Mouse (Mus musculus): ENCODE results near the gene Pef1. TPM values are rescaled to one million over a fixed set of nuclear protein-coding genes. Genes with fewer than 3 reads are reported as not detected.

The Pef1 gene
- total RNA-seq, 2 experiments from 2014 or later = 34.7 to 36.6 TPM

DNA sequence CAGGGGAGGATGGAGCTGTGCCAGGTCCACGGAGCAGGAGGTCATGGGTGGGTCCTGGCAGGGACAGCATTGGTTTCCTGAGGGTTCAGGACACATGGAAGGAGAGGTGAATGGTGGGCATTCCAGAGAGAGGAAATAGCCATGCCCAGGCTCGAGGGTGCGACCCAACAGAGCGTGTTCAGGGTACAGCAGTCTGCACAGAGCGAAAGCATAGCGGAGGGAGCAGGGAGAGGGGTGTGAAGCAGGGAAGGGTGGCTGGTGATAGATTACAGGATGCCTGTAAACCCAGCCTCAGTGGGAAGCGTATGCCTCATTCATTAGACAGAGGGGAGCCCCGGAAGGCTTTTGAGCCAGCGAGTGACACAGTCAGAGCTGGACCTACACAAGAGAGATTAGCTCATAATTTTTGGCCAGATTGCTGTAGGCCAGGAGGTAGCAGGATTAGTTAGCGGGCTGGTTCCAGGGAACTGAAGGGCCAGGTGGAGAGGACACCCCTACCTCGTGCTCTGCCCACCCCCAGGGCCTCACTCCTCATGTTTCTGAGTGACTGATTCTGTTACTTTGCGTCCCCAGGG, 17.0 kb upstream of the Pef1 start:
- no peak for DNase-seq (ENCODE audit: low spot score)
- intact Hi-C loops (cut with DNase I) = loop anchor here (5.0 kb wide), 2 partner anchors 298 to 383 kb away; no protein-coding TSS in a partner anchor

DNA sequence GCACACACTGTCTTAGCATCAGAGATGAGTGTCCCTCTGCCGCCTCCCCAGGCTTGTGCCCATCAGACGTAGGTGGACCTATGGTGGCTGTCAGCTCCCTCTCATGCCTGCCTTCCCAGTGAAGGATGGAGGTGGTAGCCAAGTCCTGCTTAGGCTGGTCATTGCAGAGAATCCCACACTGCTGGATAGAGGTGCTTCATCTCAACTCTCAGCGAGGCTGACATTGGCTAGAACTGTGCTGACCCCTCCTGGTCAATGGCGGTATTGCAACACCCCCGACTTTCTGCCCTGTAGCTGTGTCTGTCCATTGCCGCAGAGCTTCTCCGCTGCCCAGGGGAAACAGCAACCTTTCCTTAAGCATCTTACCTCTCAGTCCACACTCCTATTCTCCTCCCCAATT, 15.1 kb upstream of the Pef1 start:
- peak; percentile 72 for DNase-seq (ENCODE audit: low spot score)
- intact Hi-C loops (cut with DNase I) = loop anchor here (1.0 to 5.0 kb wide), 4 partner anchors 51 to 385 kb away; no protein-coding TSS in a partner anchor

DNA sequence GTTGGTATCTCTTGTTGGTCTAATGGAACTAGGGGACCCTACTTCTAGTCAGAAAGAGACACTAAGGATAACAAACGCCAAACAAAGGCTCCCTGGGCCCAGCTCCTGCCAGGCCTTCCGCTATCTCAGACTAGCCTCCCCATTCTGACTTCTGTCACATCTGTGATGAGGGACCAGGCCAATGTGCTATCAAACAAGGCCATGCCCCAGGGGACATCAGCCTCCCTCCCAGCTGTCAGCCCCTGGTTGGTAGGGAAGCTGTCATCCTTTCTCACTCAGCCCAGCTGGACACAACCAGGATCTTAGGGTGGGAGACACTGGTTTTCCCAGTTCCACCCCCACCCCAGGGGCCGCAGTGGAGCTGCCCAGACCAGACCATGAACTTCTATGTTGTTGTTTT, 7.2 kb upstream of the Pef1 start:
- DNase-seq (ENCODE audit: low spot score) = no peak
- intact Hi-C loops (cut with DNase I) = no loop called here

DNA sequence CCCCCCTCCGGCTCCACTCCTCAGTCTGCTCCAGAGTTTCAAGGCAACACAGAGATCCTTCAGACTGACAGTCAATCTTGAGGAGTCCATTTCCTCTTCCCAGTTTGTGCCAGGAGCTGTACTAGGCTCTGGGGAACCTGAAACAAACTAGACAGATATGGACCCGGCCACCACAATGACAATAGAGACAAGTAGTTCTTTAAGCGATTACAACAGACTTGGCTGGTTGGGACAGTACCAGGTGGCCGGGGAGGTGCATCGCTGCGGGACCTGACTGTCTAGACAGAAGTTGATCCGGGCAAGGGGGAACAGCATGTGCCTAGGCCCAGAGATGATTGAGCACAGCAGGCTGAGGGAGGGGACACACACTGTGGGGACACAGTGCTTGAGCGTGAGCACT, 1.2 kb upstream of the Pef1 start:
- intact Hi-C loops (cut with DNase I) = no loop called here
- no peak for DNase-seq (ENCODE audit: low spot score)

DNA sequence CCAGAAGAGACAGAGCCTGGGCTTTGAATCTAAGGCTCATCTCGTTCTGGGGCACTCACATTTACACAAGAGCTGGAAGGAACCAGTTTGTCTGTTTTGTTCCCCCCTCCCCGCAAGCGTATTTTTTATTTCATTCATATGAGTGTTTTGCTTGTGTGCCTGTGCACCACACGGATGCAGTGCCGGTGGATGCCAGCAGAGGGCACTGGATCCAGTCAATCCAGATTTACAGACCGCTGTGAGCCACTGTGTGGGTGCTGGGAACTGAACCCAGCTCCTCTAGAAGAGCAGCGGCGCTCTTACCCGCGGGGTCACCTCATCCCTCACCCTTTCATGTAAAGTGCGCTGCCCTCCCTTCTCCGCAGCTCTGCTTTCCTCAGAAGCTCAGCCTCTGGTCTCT, 1.3 kb downstream of the Pef1 start:
- no peak for DNase-seq (ENCODE audit: low spot score)
- intact Hi-C loops (cut with DNase I) = no loop called here

DNA sequence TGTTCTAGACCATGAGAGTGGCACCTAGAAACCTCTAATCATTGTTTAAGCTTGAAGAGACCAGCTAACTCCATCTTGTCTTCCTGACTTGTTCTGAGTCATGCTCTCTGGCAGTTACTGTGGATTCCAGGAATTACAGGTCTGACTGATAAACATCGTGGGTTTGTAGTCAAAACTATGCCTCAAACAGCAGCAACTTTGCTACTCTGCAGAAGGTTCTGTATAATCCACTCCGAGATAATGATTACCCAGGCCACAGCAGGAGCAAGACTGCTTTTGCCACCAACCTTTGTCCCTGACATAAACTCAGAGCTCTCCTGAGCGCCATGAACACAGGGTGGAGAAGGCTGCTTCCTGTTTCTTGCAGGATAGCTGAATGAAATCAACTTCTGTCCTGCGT, 2.2 kb downstream of the Pef1 start:
- intact Hi-C loops (cut with DNase I) = no loop called here
- no peak for DNase-seq (ENCODE audit: low spot score)

DNA sequence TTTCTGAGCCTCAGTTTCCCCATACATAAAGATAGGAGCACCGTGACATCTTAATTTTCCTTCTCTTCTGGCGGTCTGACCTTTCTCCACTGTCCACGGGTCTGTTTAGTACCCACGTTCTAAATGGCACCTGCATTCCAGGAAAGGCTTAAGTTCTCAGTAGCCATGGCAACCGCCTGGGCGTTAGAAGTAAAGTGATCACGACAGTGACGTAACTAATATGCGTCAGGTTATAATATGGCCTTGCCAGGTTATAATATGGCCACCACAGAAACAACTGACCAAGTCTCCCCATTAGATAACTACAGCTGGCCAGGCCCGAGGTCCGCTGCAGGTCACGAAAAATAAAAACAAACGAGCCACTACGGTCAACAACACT, 4.7 kb downstream of the Pef1 start:
- no peak for DNase-seq (ENCODE audit: low spot score)
- intact Hi-C loops (cut with DNase I) = no loop called here

DNA sequence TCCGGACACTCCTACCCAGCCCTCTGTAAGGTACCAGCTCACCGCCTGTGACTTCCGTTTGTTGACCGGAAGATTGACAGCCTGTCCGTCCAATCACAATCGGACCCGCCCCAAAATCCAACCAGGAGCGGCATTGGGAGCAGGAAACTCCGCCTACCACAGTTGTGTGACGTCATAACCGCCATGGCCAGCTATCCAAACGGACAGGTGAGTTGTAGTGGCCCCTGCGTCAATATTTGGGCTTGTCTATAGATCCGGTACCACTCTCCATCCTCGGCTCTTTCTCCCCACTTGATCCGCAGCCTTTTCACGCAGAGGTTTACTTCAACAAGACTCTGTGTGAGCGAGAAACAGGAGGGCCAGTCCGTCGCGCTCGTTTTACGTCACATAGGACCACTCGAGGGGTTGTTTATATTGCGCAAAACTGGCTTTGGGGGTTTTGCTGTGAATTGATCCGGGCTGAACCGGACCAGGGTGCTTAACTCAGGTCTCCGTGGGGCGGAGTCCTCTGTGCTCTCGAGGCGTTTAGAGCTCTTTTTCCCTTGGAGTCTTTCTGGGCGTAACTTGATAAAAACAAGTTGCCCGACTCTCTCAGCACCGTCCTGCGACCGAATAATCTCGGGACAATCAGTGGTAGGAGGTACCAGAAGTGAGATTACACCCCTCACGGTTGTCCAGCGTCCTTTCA, 5.2 kb downstream of the Pef1 start:
- intact Hi-C loops (cut with DNase I) = no loop called here
- DNase-seq (ENCODE audit: low spot score) = peak; percentile 97

DNA sequence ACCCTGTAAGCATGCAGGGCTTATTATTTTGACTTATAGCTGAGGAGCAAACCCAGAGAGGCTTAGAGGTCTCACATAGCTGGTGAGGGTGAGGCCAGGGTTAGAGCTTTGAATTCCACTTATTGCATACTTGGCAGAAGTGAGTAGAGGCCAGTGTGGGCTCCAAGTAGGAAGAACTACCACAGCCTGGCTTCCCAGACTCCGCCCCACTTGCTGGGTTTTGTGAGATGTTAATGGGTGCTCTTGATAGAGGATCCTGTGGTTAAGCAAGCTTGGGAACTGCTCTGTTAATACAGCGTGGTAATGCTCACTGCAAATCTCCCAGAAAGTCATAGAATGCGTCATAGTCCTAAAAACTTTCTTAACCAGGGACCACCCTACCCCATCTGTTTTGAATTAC, 6.6 kb downstream of the Pef1 start:
- intact Hi-C loops (cut with DNase I) = no loop called here

DNA sequence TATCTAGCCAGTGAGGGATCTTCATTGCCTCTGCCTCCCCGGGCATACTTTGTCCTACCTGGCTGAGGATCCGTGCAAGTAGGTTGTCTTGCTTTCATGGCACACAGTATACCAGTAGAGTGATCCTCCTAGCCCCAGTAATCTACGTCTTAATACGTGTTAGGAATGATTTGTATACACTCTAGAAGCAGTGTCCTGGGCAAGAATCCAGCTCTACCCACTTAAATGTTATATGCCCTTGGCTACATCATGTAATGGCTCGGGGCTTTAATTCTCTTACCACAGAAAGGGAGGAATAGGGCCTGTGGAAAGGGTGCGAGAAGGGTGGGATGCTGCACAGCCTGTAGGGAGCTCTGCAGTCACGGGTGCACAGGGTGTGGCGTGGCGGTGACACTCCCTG, 7.3 kb downstream of the Pef1 start:
- intact Hi-C loops (cut with DNase I) = no loop called here
- no peak for DNase-seq (ENCODE audit: low spot score)

More for the DNA sequence above, 6.6 kb downstream of the Pef1 start:
- no peak for DNase-seq (ENCODE audit: low spot score)

DNA sequence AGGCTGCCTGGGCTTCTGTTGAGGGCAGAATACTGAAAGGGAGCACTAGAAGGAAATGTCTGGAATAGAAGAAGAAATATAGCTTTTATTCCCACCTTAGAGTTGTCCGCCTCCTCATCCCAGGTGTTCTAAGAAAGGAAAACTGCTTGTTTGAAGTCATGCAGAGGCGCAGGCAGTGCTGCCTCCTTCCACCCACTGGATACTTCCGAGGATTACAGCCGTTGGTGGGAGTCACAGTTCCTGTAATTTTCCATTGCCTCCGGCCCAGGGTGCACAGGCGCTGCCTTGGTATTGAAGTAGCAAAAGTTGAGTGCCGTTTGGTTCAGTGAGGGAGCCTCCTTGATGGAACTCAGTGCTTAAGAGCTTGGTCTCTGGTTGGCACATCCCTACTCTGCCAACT, 7.7 kb downstream of the Pef1 start:
- intact Hi-C loops (cut with DNase I) = no loop called here

DNA sequence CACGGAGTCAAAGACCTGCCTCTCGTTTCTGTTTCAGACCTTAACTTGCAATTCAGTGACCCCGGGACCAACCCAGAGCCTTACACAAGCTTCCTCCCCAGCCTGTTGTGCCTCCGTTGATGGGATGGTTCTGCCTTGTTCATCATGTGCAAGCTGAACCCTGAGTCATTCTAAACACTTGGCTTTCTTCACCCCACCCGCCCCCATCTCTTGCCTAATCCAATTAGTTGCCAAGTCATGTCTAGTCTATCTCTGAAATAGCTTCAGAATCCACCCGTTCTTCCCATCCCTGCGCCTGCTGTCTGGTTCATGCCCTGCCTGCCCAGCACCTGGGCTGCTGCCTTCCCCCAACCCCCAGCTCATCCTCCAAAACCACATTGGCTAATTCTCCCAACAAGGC, 9.9 kb downstream of the Pef1 start:
- peak; percentile 49 for DNase-seq (ENCODE audit: low spot score)
- intact Hi-C loops (cut with DNase I) = no loop called here

More for the DNA sequence above, 7.7 kb downstream of the Pef1 start:
- DNase-seq (ENCODE audit: low spot score) = no peak

DNA sequence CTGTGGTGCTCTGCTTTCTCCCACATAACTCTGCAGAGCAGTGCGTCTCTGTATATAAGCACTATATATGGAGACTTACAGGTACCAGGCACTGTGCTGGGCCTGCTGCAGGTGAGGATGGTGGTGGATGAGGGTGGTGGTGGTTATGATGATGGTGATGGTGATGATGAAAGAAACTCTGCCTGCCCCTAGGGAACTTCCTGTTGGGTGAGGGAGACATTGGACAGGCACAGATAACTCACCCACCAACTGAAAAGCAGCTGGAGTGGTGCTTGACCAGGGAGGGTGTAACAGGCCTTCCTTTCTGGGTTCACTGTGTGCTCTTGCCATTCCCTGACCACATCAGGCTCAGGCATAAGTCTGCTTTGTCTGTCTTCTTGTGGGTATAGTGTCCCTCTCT, 10.4 kb downstream of the Pef1 start:
- intact Hi-C loops (cut with DNase I) = no loop called here
- DNase-seq (ENCODE audit: low spot score) = no peak

DNA sequence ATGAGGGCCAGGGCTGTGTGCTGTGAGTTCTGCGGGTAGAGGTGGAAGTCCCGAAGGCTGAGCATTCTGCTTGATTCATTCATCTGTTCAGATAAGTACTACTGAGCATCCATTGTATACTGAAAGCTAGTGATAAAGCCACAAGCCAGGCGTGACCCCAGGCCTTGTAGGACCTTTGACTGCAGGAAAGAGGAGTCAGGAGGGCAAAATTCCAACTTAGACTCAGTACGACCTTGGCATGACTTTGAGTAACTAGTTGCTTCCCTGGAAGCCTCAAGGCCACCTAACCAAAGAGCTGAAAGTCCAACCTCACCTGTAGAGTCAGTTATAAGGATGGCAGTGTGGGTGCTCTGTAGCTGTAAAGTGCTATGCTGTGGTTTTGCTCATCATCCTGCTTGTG, 18.4 kb downstream of the Pef1 start:
- no peak for DNase-seq (ENCODE audit: low spot score)
- intact Hi-C loops (cut with DNase I) = no loop called here

DNA sequence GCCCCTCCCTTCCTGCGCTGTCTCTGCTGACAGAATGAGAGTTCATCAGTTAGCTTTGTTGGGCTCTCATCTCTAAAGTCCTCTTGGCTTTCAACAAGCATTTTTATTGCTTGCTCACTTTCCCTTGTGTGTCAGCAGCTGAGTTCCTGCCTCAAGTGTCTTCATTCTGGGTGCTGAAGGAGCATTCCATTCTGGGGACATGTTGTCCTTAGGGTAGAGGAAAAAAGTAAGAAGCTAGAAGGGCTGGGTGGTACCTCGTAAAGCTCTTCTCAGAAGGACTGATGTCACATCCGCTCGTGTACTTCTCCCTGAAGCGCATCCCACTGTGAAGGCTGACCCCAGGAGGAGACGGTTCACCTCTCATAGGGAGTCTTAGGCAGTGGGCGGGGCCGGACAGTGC, 19.2 kb downstream of the Pef1 start:
- intact Hi-C loops (cut with DNase I) = no loop called here
- no peak for DNase-seq (ENCODE audit: low spot score)

DNA sequence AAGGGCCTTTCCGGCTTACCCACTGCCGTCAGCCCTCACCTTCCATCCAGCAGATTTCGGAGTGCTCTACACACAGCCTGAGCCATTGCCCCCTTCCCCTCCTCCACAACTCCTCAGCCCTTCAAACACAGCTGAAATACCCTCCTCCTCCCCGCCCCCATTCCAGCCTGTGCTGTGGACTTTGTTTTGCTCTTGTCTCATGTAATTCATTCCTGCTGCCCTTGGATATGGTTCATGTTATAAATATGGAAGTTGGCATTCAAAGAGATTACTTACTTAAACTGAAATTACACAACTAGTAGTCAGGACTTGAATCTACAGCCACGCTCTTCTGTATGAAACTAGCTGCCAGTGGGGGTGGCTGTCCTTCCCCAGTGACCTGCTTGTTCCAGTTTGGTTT, 20.7 kb downstream of the Pef1 start:
- intact Hi-C loops (cut with DNase I) = no loop called here
- no peak for DNase-seq (ENCODE audit: low spot score)

DNA sequence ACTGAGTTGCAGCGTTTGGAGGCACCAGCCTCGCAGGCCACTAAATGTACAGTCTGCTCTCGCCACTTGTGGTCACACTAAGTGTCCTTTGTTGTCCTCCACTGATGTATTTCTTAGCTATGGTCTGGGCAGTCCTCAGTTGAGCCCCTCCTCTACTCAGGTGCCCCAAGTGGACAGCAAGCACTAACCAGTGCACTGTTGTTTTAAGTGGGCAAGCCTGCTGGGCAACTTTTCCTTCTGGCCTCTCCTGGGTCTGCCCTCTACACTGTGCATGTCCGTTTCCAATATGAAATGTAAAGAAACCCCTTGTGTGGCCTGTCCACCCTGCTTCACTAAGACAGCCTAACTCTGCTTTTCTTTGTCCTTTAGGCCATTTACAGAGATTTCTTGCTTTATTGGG, 21.8 kb downstream of the Pef1 start:
- intact Hi-C loops (cut with DNase I) = no loop called here
- DNase-seq (ENCODE audit: low spot score) = no peak

DNA sequence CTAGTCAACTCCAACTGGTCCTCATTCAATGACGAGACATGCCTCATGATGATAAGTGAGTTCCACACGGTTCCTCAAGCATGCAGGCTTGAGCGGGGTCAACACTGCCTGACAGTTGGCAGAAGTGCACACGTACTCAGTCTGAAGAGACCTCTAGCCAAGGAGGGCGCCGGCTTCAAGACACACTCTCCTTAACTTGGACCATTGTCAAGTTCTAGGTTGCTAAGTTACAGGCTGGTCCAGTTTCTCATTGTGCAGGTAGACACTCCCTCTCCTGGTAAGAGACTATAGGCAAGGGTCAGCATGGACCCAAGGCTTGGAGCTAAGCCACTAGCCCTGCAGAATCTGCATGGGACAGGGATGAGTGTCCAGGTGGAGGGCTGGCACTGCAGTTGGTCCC, 22.8 kb downstream of the Pef1 start:
- no peak for DNase-seq (ENCODE audit: low spot score)
- intact Hi-C loops (cut with DNase I) = no loop called here

DNA sequence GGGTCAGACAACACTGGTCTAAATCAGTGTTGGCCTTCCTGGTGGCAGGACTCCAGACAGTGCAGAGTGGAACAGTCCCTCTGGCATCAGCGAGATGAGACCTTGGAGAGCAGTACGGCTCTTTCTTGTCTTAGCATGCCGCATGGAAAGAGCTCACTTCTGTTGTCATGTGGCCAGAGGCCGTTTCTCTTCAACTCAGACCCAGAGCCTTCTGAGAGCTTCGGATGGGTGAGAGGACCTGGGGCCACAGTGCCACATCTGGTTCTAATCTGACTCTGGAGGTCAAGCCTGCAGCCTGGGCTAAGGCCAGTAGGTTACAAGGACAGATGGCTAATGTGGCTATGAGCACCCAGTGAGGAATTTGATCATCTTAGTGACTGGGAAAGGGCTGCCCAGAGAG, 23.6 kb downstream of the Pef1 start:
- intact Hi-C loops (cut with DNase I) = no loop called here
- DNase-seq (ENCODE audit: low spot score) = no peak

DNA sequence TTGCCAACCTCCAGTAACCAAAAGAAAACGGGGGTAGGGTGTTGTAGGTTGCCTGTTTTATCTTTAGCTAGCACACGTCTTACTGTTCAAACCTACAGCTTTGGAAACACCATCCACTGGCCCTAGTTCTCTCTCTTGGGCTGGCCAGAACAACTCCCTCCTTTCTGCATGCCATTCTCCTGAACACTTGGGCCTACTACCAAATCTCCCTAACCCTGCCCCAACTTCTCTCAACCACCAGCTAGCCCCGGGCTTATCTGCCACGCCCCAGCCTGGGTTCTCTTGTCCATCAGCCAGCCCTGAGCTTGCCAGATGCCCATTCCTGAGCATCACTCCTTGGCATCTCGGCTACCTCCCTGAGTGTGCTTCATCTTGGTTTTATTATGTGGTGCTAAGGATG, 26.5 kb downstream of the Pef1 start:
- intact Hi-C loops (cut with DNase I) = no loop called here
- DNase-seq (ENCODE audit: low spot score) = no peak

DNA sequence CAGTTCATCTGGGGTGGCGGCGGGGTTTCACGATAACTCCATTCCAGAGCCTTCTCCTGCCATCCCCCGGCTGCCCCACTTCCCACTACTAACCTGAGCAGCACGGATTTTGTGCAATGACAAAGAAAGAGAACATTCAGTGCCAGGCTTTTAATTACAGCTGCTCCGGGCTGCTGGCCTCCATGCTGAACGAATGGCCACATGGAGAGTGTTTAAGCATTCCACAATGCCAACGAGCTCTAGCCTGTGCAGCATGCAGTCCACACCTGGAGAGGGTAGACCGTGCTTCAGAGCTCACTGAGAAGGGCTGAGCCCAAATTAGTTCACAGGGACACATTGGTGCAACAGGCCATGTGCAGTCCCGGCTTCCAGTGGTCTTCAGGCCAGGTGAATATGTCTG, 27.7 kb downstream of the Pef1 start:
- intact Hi-C loops (cut with DNase I) = no loop called here
- DNase-seq (ENCODE audit: low spot score) = no peak

Measured in heart, postnatal 25 days (tissue).